Mouse (Mus musculus) kidney, adult 18-20 months (tissue): ENCODE measurements at regions not wholly inside any gene's neighbourhood (a gene's known extent, or its start where the extent isn't known, plus 50 kb on each side); places are given as distances from the start of the nearest gene placed in this dataset.

Experiments used
- DNase-seq: peaks from one replicate; pipeline ENCODE4 v3.0.0; 2021

DNA sequence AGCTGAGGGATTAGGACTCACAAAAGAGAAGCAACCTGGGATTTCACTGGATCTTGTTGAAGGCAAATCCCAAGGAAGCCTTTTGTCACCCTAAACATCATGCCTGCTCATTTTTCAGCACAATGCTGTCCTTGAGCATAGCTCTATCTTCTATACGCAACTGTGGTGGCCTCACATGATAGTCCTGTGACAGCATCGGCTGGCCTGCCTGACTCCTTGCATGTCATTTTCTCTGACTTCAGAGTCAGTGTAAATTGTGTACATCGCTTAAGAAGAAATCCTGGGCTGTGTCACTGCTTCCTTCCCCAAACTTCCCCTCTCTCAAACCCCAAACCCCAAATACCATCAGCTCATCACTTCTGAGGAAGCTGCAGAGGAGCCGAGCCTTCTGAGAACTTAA lies 60.5 kb upstream of the Raph1 start:
- DNase-seq, result no peak

DNA sequence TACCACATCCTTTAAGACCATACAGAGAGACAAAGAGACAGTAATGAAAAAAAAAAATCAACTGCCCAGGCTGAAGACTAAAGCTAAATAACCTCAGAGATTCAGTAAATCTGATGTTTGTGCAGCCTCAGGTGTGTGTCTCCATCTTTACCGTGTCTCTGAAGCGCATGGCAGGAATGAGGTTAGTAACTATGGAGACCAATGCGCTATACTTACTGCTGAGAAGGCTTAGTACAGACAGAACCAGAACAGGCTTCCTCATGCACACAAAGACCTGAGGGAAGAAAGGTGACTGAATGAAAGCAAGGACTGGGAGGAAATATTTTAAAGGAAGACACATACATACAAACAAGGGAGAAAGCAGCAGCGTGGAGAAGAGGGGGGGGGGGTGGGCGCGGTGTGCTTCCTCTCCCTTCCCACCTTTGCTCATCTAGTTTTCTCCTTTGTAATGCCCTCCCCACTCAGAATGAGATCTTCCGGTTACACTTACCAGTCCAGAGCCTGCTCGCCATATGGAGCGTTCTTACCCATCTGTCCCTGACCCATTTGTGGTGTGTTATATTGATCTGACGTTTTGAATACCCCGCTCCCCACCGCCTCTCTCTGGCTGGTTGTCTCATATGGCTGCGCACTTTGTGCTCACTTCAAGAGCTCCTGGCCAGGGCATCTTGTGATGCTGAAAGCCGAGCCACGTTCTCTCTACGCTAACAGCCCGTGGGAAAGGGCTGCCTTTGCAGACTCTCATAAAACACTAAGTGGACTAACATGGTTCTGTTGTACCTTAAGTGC lies 59.0 kb upstream of the Raph1 start:
- DNase-seq, result no peak

DNA sequence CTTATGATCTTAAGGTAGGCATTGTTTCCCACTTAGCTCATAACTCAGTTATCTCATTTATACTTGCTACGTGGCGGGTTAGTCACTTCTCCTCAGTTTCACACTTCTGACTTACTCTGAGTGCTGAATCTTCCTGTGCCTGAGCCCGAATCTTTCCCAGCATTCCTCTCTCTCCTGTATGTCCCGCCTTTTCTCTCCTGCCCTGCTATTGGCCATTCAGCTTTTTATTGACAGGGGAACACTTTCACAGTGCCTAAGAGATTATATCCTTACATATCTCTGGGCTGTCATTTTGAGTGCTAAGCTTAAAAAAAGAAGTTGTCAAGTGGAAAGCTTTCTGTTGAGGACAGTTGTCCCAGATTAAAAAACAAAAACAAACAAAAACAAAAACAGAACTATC lies 57.3 kb upstream of the Raph1 start:
- no peak for DNase-seq

DNA sequence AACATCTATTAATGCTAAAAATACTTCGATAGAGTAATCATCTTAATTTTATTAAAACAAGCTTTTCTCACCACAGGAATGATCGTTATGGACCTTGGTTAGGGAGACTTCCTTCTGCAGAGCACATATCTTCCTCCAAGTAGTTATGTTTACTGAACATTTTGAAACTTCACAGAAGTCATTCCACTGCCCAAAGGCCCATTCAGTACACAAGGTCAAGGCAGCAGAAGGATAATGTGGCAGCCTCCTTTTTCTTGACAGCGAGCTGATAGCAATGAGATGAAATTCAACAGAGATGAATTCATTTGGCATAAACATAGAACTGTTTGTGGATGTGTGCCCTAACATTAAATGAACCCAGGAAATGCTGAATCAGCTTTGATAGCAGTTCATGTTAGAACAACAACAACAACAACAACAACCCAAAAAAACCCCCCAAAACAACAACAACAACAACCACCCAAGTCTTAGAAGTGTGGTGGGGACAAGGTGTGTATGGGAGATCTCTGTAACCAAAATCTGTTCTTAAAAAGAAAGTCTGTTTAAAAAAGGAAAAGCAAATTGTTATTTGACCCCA lies 56.6 kb upstream of the Raph1 start:
- no peak for DNase-seq

DNA sequence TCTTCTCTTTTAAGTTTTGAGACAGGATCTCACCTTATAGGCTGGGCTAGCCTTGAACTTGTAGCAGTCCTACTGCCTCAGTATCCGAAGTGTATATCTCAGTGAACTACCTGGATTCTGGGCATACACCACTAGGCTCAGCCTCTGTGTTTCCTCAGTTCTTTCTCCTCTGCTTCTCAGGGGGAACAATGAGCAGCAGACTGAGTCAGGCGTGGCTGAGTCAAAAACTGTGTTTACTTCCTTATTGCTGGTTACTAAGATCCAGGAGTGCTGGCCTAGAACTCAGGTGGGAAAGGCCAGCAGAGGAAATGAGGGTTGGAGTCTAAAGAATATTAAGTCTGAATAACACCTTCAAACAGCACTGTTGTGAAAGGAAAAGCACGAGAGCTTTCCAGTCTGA lies 54.9 kb upstream of the Raph1 start:
- DNase-seq, result no peak

DNA sequence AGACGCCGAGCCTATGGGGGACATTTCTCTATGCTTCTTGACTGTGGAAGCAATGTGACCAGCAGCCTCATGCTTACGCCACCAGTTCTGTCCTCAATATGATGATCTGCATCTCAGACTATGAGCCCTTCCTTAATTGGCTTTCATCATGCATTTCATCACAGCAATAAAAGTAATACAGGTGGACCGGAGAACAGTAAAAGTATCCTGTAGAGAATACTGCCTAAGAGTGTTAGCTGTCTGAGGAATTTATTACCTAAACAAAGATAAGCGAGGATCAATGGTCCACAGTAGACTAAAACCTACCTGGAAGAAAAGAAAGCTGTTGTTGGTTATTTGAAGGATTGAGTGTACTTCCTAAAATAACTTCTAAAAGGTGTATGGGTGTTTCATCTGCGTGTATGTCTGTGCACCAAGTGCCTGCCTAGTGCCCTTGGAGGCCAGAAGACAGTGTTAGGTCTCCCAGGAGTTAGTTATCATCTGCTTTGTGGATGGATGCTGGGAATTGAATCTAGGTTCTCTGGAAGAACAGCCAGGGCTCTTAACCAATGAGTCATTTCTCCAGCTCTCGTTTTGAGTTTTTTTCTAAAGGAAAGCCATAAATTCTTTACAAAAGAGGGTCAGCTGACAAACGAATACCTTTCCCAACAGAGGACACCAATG lies 54.3 kb upstream of the Raph1 start:
- no peak for DNase-seq

DNA sequence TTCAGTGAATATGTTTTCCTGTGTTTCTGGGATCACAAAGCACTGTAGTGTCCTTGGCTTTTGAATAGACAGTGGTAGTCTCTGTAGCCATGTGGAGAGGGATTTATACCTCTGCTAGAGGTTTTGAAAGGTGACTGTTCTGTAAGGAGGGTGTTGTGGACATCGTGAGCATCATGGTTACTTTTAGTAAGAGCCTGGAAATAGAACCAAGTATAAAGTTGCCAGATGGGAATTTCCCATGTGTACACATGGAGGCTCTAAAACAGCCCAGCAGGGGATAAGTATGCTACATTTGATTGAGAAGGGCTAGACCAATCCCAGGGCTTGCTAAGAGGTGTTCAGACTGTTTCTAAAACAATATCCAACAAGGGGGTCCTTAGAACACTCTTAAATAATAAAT lies 51.5 kb upstream of the Raph1 start:
- DNase-seq, result no peak

DNA sequence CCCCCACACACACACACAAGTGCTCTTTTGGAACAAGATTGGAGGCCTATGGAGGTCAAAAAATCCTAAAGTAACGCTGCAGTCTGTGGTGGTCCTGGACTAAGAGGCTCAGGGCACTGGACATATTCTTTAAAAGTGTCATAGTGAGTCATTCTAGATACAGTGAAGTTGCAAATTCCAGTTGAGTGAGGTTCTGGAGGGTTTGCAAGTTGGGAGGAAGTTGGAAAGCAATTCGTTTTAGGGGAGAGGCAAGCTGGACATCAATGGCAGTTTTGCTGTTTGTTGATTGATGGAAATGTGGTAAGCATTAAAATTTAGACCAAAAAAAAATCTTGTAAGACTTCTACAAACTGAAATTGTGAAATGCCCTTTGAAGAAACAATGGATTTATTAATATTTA lies 50.0 kb upstream of the Raph1 start:
- no peak for DNase-seq
